Mouse (Mus musculus) kidney, embryonic 16.5 days (tissue): ENCODE measurements around the gene Tmprss2. TPM values are rescaled to one million over a fixed set of nuclear protein-coding genes. Genes with fewer than 3 reads are reported as not detected.

ENCODE experiments used
- ATAC-seq: fragments of 200-750 bp; cut with Nextera tagmentation; 2 replicates; pipeline ENCODE4 v1.8.0; 2017; ENCODE audit warnings: moderate TSS enrichment; ENCODE audit not compliant: low FRiP score, low TSS enrichment
- H3K27ac ChIP-seq: fragments of 300-500 bp; sonication (generic); 2 replicates; pipeline ENCODE4 v1.5.1; 2014; ENCODE audit warnings: low read length
- H3K27me3 ChIP-seq: fragments of 300-500 bp; sonication (generic); 2 replicates; pipeline ENCODE4 v1.6.1; 2014; ENCODE audit warnings: low read length, control low read depth, mixed read lengths; ENCODE audit not compliant: insufficient read depth
- H3K36me3 ChIP-seq: fragments of 300-500 bp; sonication (generic); 2 replicates; pipeline ENCODE4 v1.6.1; 2014; ENCODE audit warnings: low read length, control low read depth, mixed read lengths; ENCODE audit not compliant: insufficient read depth
- H3K4me1 ChIP-seq: fragments of 300-500 bp; sonication (generic); 2 replicates; pipeline ENCODE4 v1.6.1; 2014; ENCODE audit warnings: low read length, control low read depth, mixed read lengths; ENCODE audit not compliant: insufficient read depth
- H3K4me2 ChIP-seq: fragments of 300-500 bp; sonication (generic); replicated peaks from 2 replicates; pipeline ENCODE4 v1.6.1; 2014; ENCODE audit warnings: low read depth, low read length
- H3K4me3 ChIP-seq: fragments of 300-500 bp; sonication (generic); 2 replicates; pipeline ENCODE4 v1.5.1; 2014; ENCODE audit warnings: mild to moderate bottlenecking, low read length
- H3K9ac ChIP-seq: fragments of 300-500 bp; sonication (generic); replicated peaks from 2 replicates; pipeline ENCODE4 v1.6.1; 2014; ENCODE audit warnings: low read length
- H3K9me3 ChIP-seq: fragments of 300-500 bp; sonication (generic); 2 replicates; pipeline ENCODE4 v1.6.1; 2016; ENCODE audit warnings: low read length, control low read depth
- WGBS: fragments of 180-500 bp; shearing (Covaris S2); extraction: QIAGEN DNeasy Blood & Tissue Kit; methylation state at CpG from one replicate; pipeline ENCODE4 v1.1.7; 2014; 5-methylcytosine and 5-hydroxymethylcytosine counted together
- polyA plus RNA-seq: library from polyadenylated mRNA; unstranded; fragments of >200 nt; fragmentation: Nextera tagmentation; extraction: Ambion mirVana; gene quantifications from 2 replicates; pipeline ENCODE4 v1.2.1, GENCODE M21; 2015

Gene Tmprss2
- 51.3 and 58.8 TPM in 2 replicates for polyA plus RNA-seq

- H3K36me3 ChIP-seq: no peaks in the 10 kb centered on the region
- H3K4me2 ChIP-seq: peak within 1 kb of the TSS; percentile 68
- peaks cover 10% of the 10 kb centered on the region; the same call in 1 of the 2 replicates for H3K4me1 ChIP-seq
- peak; percentile 89 for ATAC-seq
- under 1% methylated on average over 28 of the region's 30 CpGs for WGBS
- peak within 1 kb of the TSS; percentile 73 for H3K27ac ChIP-seq
- H3K4me3 ChIP-seq: peak within 1 kb of the TSS; percentile 56
- peak within 1 kb of the TSS; percentile 68 for H3K9ac ChIP-seq
- peaks cover 29% of the 10 kb centered on the region for H3K27me3 ChIP-seq
- H3K9me3 ChIP-seq: no peaks in the 10 kb centered on the region
Measured at GRCm38 (mm10) chr16:97610939-97611338, at the start of gene Tmprss2. Tmprss2 (minus strand) TSS chr16:97611195.

- H3K4me2 ChIP-seq: no peak overlapping the region
- H3K36me3 ChIP-seq: no peaks in the 10 kb centered on the region
- 0% methylated on average over 1 of the region's 1 CpGs for WGBS
- H3K9ac ChIP-seq: no peak overlapping the region
- peaks cover 7% of the 10 kb centered on the region for H3K4me1 ChIP-seq
- ATAC-seq: peak; percentile 96
- no peak overlapping the region for H3K4me3 ChIP-seq
- H3K27me3 ChIP-seq: no peaks in the 10 kb centered on the region
- H3K27ac ChIP-seq: peak overlapping the region; percentile 80
- H3K9me3 ChIP-seq: no peaks in the 10 kb centered on the region
Measured at GRCm38 (mm10) chr16:97659225-97659658, 48.2 kb upstream of the Tmprss2 start.

- ATAC-seq: 0 out of 2 replicates have a peak, but pooled peaks have one; percentile 1
- 26% methylated on average over 6 of the region's 6 CpGs for WGBS
- no peak overlapping the region for H3K4me3 ChIP-seq
- no peaks in the 10 kb centered on the region for H3K27me3 ChIP-seq
- H3K9me3 ChIP-seq: no peaks in the 10 kb centered on the region
- H3K27ac ChIP-seq: peak overlapping the region; percentile 80
- no peak overlapping the region for H3K4me2 ChIP-seq
- peaks cover 7% of the 10 kb centered on the region for H3K4me1 ChIP-seq
- no peaks in the 10 kb centered on the region for H3K36me3 ChIP-seq
- no peak overlapping the region; the same call in 1 of the 2 replicates for H3K9ac ChIP-seq
Measured at GRCm38 (mm10) chr16:97658481-97658880, 47.5 kb upstream of the Tmprss2 start.

GRCm38 (mm10) chr16:97655800-97656199, 44.8 kb upstream of the Tmprss2 start:
- Histone ChIP-seq H3K4me3 (no peak overlapping the region), H3K27ac (no peak overlapping the region), H3K27me3 (no peaks in the 10 kb centered on the region), H3K4me1 (peaks cover 7% of the 10 kb centered on the region), H3K9me3 (no peaks in the 10 kb centered on the region), H3K9ac (no peak overlapping the region), H3K36me3 (no peaks in the 10 kb centered on the region), H3K4me2 (no peak overlapping the region)
- WGBS: 72% methylated on average over 2 of the region's 2 CpGs
- no peak for ATAC-seq

GRCm38 (mm10) chr16:97649522-97650188, 38.7 kb upstream of the Tmprss2 start:
- Histone ChIP-seq H3K4me3 (no peak overlapping the region), H3K4me1 (no peaks in the 10 kb centered on the region), H3K9ac (no peak overlapping the region), H3K27ac (no peak overlapping the region), H3K9me3 (no peaks in the 10 kb centered on the region), H3K36me3 (no peaks in the 10 kb centered on the region), H3K27me3 (no peaks in the 10 kb centered on the region), H3K4me2 (no peak overlapping the region)
- 59% methylated on average over 9 of the region's 9 CpGs for WGBS
- no peak for ATAC-seq

- Histone ChIP-seq H3K9me3 (no peaks in the 10 kb centered on the region), H3K4me3 (no peak overlapping the region), H3K36me3 (no peaks in the 10 kb centered on the region), H3K4me1 (no peaks in the 10 kb centered on the region), H3K27ac (no peak overlapping the region), H3K4me2 (no peak overlapping the region), H3K27me3 (no peaks in the 10 kb centered on the region), H3K9ac (no peak overlapping the region)
- ATAC-seq: no peak
Measured at GRCm38 (mm10) chr16:97644681-97645080, 33.7 kb upstream of the Tmprss2 start.

- Histone ChIP-seq H3K9ac (no peak overlapping the region), H3K9me3 (0 out of 2 replicates have a peak, but pooled peaks cover 2% of the 10 kb centered on the region), H3K36me3 (no peaks in the 10 kb centered on the region), H3K4me2 (no peak overlapping the region), H3K27me3 (no peaks in the 10 kb centered on the region), H3K27ac (no peak overlapping the region), H3K4me1 (no peaks in the 10 kb centered on the region), H3K4me3 (no peak overlapping the region)
- WGBS: 83% methylated on average over 3 of the region's 3 CpGs
- ATAC-seq: no peak
Measured at GRCm38 (mm10) chr16:97639630-97640029, 28.6 kb upstream of the Tmprss2 start.

GRCm38 (mm10) chr16:97632880-97633484, 22.0 kb upstream of the Tmprss2 start:
- Histone ChIP-seq H3K4me2 (no peak overlapping the region), H3K9ac (no peak overlapping the region), H3K36me3 (no peaks in the 10 kb centered on the region), H3K9me3 (0 out of 2 replicates have a peak, but pooled peaks cover 2% of the 10 kb centered on the region), H3K4me3 (no peak overlapping the region), H3K27me3 (no peaks in the 10 kb centered on the region), H3K4me1 (no peaks in the 10 kb centered on the region), H3K27ac (no peak overlapping the region)
- 66% methylated on average over 4 of the region's 4 CpGs for WGBS
- no peak for ATAC-seq

- Histone ChIP-seq H3K4me3 (no peak overlapping the region), H3K27ac (no peak overlapping the region), H3K9ac (no peak overlapping the region), H3K4me2 (no peak overlapping the region), H3K36me3 (no peaks in the 10 kb centered on the region), H3K9me3 (no peaks in the 10 kb centered on the region), H3K4me1 (no peaks in the 10 kb centered on the region), H3K27me3 (no peaks in the 10 kb centered on the region)
- WGBS: 82% methylated on average over 6 of the region's 6 CpGs
- ATAC-seq: no peak
Measured at GRCm38 (mm10) chr16:97623166-97623565, 12.2 kb upstream of the Tmprss2 start.

- no peak for ATAC-seq
- no peaks in the 10 kb centered on the region for H3K9me3 ChIP-seq
- H3K4me1 ChIP-seq: no peaks in the 10 kb centered on the region
- no peak overlapping the region for H3K4me2 ChIP-seq
- H3K27me3 ChIP-seq: no peaks in the 10 kb centered on the region
- H3K4me3 ChIP-seq: no peak overlapping the region
- no peaks in the 10 kb centered on the region for H3K36me3 ChIP-seq
- H3K9ac ChIP-seq: no peak overlapping the region
- WGBS: 64% methylated on average over 2 of the region's 2 CpGs
- no peak overlapping the region for H3K27ac ChIP-seq
Measured at GRCm38 (mm10) chr16:97622383-97622889, 11.4 kb upstream of the Tmprss2 start.
